Mouse (Mus musculus) C2C12 (cell line): ENCODE results near the gene Lexm. TPM values are rescaled to one million over a fixed set of nuclear protein-coding genes. Genes with fewer than 3 reads are reported as not detected.

Experiments
- H3K27me3 ChIP-seq: one replicate; pipeline ENCODE4 v1.6.1; 2011; ENCODE audit not compliant: control insufficient read depth, insufficient read depth, insufficient read length
- H3K36me3 ChIP-seq: one replicate; pipeline ENCODE4 v1.6.1; 2011; ENCODE audit not compliant: control insufficient read depth, insufficient read depth
- H3K4me3 ChIP-seq: one replicate; pipeline ENCODE4 v1.5.1; 2011; ENCODE audit warnings: mild to moderate bottlenecking, control low read depth; ENCODE audit not compliant: poor library complexity, insufficient read depth, severe bottlenecking
- H3K79me2 ChIP-seq: one replicate; pipeline ENCODE4 v1.6.1; 2011; ENCODE audit not compliant: control insufficient read depth, insufficient read depth
- H3K79me3 ChIP-seq: one replicate; pipeline ENCODE4 v1.6.1; 2011; ENCODE audit warnings: low read depth, control low read depth
- H3ac ChIP-seq: one replicate; pipeline ENCODE3; 2011; ENCODE audit warnings: low read depth; ENCODE audit not compliant: control insufficient read depth, insufficient read length
- CEBPB ChIP-seq: IDR thresholded peaks from one replicate; pipeline ENCODE4 v1.6.1; 2011; ENCODE audit warnings: low read depth, mild to moderate bottlenecking, control low read depth, moderate library complexity
- CTCF ChIP-seq: IDR thresholded peaks from one replicate; pipeline ENCODE4 v1.5.1; 2011; ENCODE audit not compliant: control insufficient read depth, insufficient read depth, insufficient read length
- FOSL1 ChIP-seq: IDR thresholded peaks from one replicate; pipeline ENCODE4 v1.8.0; 2011; ENCODE audit warnings: mild to moderate bottlenecking, low read length; ENCODE audit not compliant: poor library complexity, insufficient read depth, severe bottlenecking
- MAX ChIP-seq: IDR thresholded peaks from one replicate; pipeline ENCODE4 v1.6.1; 2011; ENCODE audit warnings: mild to moderate bottlenecking, control low read depth
- MYOD1 ChIP-seq: IDR thresholded peaks from one replicate; pipeline ENCODE4 v1.6.1; 2011; ENCODE audit warnings: low read depth; ENCODE audit not compliant: control insufficient read depth, insufficient read length
- MYOG ChIP-seq: IDR thresholded peaks from one replicate; pipeline ENCODE4 v1.6.1; 2011; ENCODE audit not compliant: control insufficient read depth, insufficient read length; ENCODE audit errors: extremely low read depth
- USF1 ChIP-seq: IDR thresholded peaks from one replicate; pipeline ENCODE4 v1.6.1; 2011; ENCODE audit warnings: low read depth, mild to moderate bottlenecking, control low read depth, moderate library complexity
- polyA plus RNA-seq: library from polyadenylated mRNA; unstranded; fragments of >200 nt; fragmentation: generic; extraction: Trizol; gene quantifications from one replicate; pipeline ENCODE4 v1.2.1, GENCODE M21; 2012; ENCODE audit warnings: missing spikeins

The Lexm gene
- polyA plus RNA-seq, 1 experiment: not detected

DNA sequence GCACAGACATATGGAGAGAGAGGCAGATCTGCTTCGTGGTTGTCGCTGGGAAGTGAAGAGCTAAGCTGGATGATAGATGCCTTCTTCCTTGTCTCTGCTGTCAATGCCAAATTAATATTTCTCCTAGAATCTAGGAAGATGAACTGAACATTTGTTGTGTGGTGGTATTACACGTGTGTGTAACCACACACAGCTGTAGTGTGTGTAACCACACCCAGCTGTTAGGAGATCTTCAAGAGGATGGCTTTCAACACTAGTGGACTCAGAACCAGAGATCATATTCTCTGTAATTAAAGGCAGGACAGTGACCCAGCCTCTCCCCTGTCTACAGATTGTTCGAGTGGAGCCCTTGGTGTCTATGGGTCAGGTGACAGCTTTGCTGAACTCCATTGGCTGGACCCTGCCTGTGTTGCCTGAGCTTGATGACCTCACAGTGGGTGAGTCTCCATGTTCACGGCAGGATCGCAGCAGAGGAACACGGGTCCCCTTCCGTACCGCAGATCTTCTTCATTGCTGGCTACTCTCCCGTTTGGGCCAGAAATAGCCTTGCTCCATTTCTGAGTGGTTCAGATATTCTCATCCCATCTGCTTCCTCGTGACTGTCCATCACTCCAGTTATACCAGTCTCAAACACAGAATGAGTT, 45.8 kb downstream of the Lexm start:
- Histone ChIP-seq H3K79me2 (peaks cover 43% of the 10 kb centered on the region), H3K79me3 (peaks cover 16% of the 10 kb centered on the region), H3K36me3 (peaks cover 57% of the 10 kb centered on the region), H3K27me3 (no peaks in the 10 kb centered on the region), H3K4me3 (no peak overlapping the region), H3ac (no peak overlapping the region)
- TF ChIP-seq MYOD1 (no peak), FOSL1 (no peak), CEBPB (no peak), USF1 (peak; percentile 26), MYOG (no peak), MAX (no peak)

DNA sequence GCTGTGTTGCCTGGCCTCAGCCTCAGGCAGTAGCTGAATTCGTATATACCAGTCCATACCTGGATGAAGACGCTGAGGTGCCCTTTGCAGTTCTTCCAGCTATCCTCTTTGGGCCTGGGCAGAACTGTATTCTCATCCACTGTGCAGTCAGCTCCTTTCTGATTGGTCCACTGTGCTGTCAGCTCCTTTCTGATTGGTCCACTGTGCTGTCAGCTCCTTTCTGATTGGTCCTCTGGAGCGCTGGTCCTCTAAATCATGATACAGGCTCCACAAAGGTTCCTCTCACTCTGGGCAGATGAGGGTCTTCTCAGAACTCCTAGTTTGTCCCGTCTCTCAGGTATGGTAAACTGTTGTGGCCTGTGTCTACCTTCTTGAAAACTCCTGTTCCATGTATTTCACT, 47.4 kb downstream of the Lexm start:
- TF ChIP-seq CTCF: no peak
- TF ChIP-seq CEBPB: no peak
- no peak for TF ChIP-seq MYOD1
- TF ChIP-seq USF1: no peak
- no peak for TF ChIP-seq FOSL1
- TF ChIP-seq MYOG: no peak
- TF ChIP-seq MAX: no peak
- Histone ChIP-seq H3K79me3 (peaks cover 19% of the 10 kb centered on the region), H3ac (no peak overlapping the region), H3K36me3 (peaks cover 62% of the 10 kb centered on the region), H3K4me3 (no peak overlapping the region), H3K27me3 (no peaks in the 10 kb centered on the region), H3K79me2 (peaks cover 56% of the 10 kb centered on the region)

DNA sequence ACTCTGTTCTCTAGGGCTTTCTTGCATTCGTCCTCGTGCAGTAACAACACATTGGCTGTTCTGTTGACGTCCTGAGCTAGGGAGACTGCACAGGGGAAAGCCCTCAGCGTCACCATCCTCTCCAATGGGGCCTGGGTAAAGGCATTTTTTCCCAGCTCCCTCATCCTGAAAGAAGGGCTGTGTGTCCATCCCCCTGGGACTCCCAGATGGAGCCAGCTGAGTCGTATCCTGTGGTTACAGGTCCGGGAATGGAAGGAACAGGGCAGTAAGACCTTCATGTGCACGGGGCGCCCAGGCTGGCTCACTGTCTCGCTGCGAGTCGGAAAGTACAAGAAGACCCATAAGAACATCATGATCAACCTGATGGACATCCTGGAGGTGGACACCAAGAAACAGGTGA, 52.9 kb downstream of the Lexm start:
- Histone ChIP-seq H3K4me3 (no peak overlapping the region), H3K27me3 (no peaks in the 10 kb centered on the region), H3K79me2 (peaks cover 68% of the 10 kb centered on the region), H3K79me3 (peaks cover 26% of the 10 kb centered on the region), H3ac (no peak overlapping the region), H3K36me3 (peaks cover 37% of the 10 kb centered on the region)
- no peak for TF ChIP-seq MAX
- TF ChIP-seq CEBPB: no peak
- TF ChIP-seq MYOG: no peak
- TF ChIP-seq MYOD1: no peak
- no peak for TF ChIP-seq FOSL1
- TF ChIP-seq USF1: no peak
- no peak for TF ChIP-seq CTCF

DNA sequence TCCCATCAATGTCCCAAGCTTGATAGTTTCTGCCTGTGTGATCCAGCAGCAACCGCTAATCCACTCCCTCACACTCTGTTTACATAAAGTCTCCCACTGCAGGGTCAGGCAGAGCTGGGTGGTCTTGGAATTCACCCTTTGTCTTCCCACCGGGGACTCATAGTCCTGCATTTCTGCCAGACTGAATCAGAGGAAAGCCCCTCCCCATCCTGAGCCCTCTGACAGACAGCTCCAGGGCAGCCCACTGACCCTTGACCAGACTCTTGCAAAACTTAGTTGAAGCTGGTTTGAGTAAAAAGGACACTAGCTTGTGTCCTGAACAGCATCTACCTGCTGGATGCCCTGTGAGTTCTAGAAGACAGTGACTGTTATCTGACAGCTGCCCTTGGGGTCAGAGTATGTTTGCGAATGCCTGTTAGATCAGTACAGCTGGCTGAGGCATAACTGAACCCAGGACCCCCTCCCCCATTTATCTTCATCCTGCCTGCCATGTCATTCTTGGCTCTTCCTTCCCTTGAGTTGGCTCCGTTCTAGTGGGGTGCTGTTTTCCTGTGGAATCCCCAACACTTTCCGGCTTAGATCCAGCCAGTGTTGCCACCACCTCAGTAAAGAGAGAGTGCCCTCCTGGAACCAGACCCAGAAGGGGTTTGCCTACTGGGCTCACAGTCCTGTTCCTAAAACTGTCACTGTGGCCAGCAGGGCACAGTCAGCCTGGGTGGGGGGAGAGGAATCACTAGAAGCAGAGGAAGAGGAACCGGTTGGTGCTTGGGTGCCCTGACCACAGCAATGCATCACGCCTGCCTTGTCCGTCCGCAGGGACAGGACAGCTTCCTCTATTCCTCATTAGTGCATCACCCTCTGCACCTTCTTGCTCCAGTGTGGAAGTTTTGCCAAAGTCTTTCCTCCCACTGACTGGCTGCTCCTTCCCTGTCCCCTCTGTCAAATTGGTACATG, 53.9 kb downstream of the Lexm start:
- H3ac ChIP-seq: no peak overlapping the region
- TF ChIP-seq MAX (no peak), MYOG (no peak), USF1 (no peak), CTCF (no peak), CEBPB (no peak), FOSL1 (no peak), MYOD1 (no peak)
- no peak overlapping the region for H3K4me3 ChIP-seq
- peaks cover 63% of the 10 kb centered on the region for H3K79me2 ChIP-seq
- H3K27me3 ChIP-seq: no peaks in the 10 kb centered on the region
- peaks cover 22% of the 10 kb centered on the region for H3K79me3 ChIP-seq
- H3K36me3 ChIP-seq: peaks cover 30% of the 10 kb centered on the region

DNA sequence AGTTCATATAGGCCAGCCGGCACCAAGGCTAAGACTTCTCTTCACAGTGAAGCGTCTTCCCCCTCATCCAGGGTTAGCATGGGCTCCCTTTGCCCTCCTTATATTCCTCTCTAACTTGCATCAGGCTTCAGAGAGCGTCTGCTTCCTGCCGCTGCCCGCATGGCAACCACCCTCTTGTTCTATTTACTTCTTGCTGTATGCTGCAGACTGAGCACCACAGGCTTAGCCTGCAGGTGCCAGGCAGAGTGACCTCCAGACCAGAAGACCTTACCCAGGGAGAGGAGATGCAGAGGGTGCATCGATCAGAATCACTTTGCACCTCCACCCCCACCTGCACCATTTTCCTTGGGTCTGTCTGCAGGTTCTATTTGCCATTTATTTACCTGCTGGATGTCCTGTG, 55.0 kb downstream of the Lexm start:
- Histone ChIP-seq H3ac (peak overlapping the region; percentile 8), H3K27me3 (no peaks in the 10 kb centered on the region), H3K79me3 (peaks cover 22% of the 10 kb centered on the region), H3K79me2 (peaks cover 55% of the 10 kb centered on the region), H3K4me3 (peak overlapping the region; percentile 59), H3K36me3 (peaks cover 19% of the 10 kb centered on the region)
- no peak for TF ChIP-seq FOSL1
- no peak for TF ChIP-seq CEBPB
- TF ChIP-seq USF1: no peak
- no peak for TF ChIP-seq MYOD1
- no peak for TF ChIP-seq MYOG
- no peak for TF ChIP-seq MAX
